Mouse (Mus musculus) liver, postnatal 0 days (tissue): ENCODE results near the gene Suv39h1. TPM values are rescaled to one million over a fixed set of nuclear protein-coding genes. Genes with fewer than 3 reads are reported as not detected.

ENCODE experiments used
- ATAC-seq: fragments of 200-750 bp; cut with Nextera tagmentation; 2 replicates; pipeline ENCODE4 v1.8.0; 2017; ENCODE audit warnings: mild to moderate bottlenecking, moderate library complexity
- DNase-seq: peaks from one replicate; pipeline ENCODE4 v3.0.0-alpha.2; 2016
- H3K27ac ChIP-seq: fragments of 300-500 bp; sonication (generic); 2 replicates; pipeline ENCODE4 v1.5.1; 2014; ENCODE audit warnings: antibody characterized with exemption, moderate library complexity, mild to moderate bottlenecking, low read depth
- H3K27me3 ChIP-seq: fragments of 300-500 bp; sonication (generic); 2 replicates; pipeline ENCODE4 v1.6.1; 2014; ENCODE audit warnings: low read length, control low read depth, mixed read lengths; ENCODE audit not compliant: insufficient read depth
- H3K36me3 ChIP-seq: fragments of 300-500 bp; sonication (generic); replicated peaks from 2 replicates; pipeline ENCODE4 v1.6.1; 2014; ENCODE audit warnings: mild to moderate bottlenecking, control low read depth, low read length, moderate library complexity, mixed read lengths; ENCODE audit not compliant: insufficient read depth
- H3K4me1 ChIP-seq: fragments of 300-500 bp; sonication (generic); 2 replicates; pipeline ENCODE4 v1.6.1; 2014; ENCODE audit warnings: antibody characterized with exemption, mild to moderate bottlenecking, control low read depth; ENCODE audit not compliant: insufficient read depth
- H3K4me2 ChIP-seq: fragments of 300-500 bp; sonication (generic); 2 replicates; pipeline ENCODE4 v1.6.1; 2014; ENCODE audit warnings: low read depth, mild to moderate bottlenecking, low read length, moderate library complexity, mixed read lengths
- H3K4me3 ChIP-seq: fragments of 300-500 bp; sonication (generic); 2 replicates; pipeline ENCODE4 v1.5.1; 2014; ENCODE audit warnings: low read depth, low read length
- H3K9ac ChIP-seq: fragments of 300-500 bp; sonication (generic); replicated peaks from 2 replicates; pipeline ENCODE4 v1.6.1; 2014; ENCODE audit warnings: mild to moderate bottlenecking, moderate library complexity
- H3K9me3 ChIP-seq: fragments of 300-500 bp; sonication (generic); 2 replicates; pipeline ENCODE4 v1.6.1; 2016; ENCODE audit warnings: mild to moderate bottlenecking, control low read depth, low read length, mixed read lengths
- CTCF ChIP-seq: sonication (generic); IDR thresholded peaks from 2 replicates; pipeline ENCODE4 v1.5.1; 2016; ENCODE audit warnings: antibody characterized with exemption, low read depth
- EP300 ChIP-seq: IDR thresholded peaks from 2 replicates; pipeline ENCODE4 v1.6.1; 2016; ENCODE audit warnings: antibody characterized with exemption, low read depth, mild to moderate bottlenecking
- whole genome bisulfite sequencing: fragments of 180-500 bp; shearing (Covaris S2); extraction: QIAGEN DNeasy Blood & Tissue Kit; methylation state at CpG from one replicate; pipeline ENCODE4 v1.1.7; 2014; ENCODE audit not compliant: insufficient replicate concordance; 5-methylcytosine and 5-hydroxymethylcytosine counted together
- polyA plus RNA-seq: library from polyadenylated mRNA; unstranded; fragments of >200 nt; fragmentation: Nextera tagmentation; extraction: Ambion mirVana; gene quantifications from 2 replicates; pipeline ENCODE4 v1.2.1, GENCODE M21; 2015

The Suv39h1 gene
- polyA plus RNA-seq, 1 experiment from 2014 or later: 15.8 TPM

DNA sequence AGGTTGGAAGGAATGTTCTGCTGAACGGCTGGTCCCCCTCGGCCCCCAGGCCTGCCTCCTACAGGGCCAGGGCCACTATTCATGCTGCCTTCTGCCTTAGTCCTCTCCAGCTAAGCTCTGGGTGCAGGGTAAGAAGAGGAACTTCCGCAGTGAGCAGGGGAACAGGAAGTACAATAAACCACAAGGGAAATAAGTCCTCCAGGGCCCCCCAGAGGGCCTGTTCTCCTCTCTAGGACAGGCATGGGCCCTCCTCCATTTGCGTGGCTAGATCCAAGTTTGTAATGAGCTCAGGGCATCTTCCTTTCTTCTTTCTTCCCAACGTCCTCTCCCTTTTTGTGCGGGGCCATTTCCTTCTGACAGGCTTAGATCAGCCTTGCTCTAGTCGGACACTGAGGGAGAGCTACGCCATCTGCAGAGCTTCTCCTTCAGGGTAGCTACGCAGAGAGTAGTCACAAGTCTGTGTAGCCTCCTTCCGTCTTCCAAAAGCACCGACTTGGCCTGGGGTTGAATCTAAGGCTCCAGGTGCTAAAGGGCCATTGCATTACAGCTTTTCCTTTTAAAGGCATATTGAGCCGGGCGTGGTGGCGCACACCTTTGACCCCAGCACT lies 15.9 kb upstream of the Suv39h1 start, which contains the start of gene Was:
TSS of gene Was (minus strand) at position 153 of the 608 bp plus-strand sequence.
- no peak for TF ChIP-seq EP300
- TF ChIP-seq CTCF: no peak
- H3K27ac ChIP-seq: peak within 1 kb of the TSS; percentile 81
- peak within 1 kb of the TSS; percentile 58 for H3K4me2 ChIP-seq
- H3K27me3 ChIP-seq: no peaks in the 10 kb centered on the region
- ATAC-seq: peak; percentile 83
- WGBS: 47% methylated on average over 14 of the region's 14 CpGs
- H3K9me3 ChIP-seq: no peaks in the 10 kb centered on the region
- H3K4me1 ChIP-seq: no peaks in the 10 kb centered on the region
- peak within 1 kb of the TSS; percentile 41 for H3K4me3 ChIP-seq
- H3K36me3 ChIP-seq: no peaks in the 10 kb centered on the region
- peak within 1 kb of the TSS; percentile 50 for H3K9ac ChIP-seq
- DNase-seq: peak; percentile 36

DNA sequence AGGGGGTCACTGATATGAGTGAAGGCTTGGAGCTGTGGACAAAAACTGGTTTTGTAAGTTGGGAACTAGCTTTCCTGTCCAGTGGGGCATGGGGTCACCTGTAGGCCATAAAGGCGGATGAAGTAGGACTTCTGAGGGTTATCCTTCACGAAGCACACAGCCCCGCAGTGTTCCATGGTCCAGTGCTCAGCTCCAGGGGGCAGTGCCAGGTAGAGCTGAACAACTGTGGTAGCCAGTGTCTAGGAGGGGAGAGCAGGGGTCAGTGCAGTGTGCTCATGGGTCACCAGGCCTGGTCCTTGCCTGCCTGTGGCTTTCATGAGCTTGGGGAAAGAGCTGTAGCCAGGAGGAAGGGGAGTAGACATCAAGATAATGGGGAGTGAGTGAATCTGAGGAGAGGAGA lies 15.2 kb upstream of the Suv39h1 start:
- H3K4me3 ChIP-seq: peak overlapping the region; percentile 41
- 55% methylated on average over 3 of the region's 3 CpGs for WGBS
- no peak for TF ChIP-seq EP300
- TF ChIP-seq CTCF: no peak

GRCm38 (mm10) chrX:8085611-8086010 lies 11.1 kb upstream of the Suv39h1 start:
- Histone ChIP-seq H3K4me3 (no peak overlapping the region), H3K9ac (no peak overlapping the region), H3K36me3 (no peaks in the 10 kb centered on the region), H3K27ac (no peak overlapping the region), H3K9me3 (no peaks in the 10 kb centered on the region), H3K27me3 (no peaks in the 10 kb centered on the region), H3K4me2 (no peak overlapping the region), H3K4me1 (no peaks in the 10 kb centered on the region)
- WGBS: 84% methylated on average over 7 of the region's 8 CpGs
- no peak for ATAC-seq
- no peak for DNase-seq
- no peak for TF ChIP-seq CTCF
- TF ChIP-seq EP300: no peak

More for the DNA sequence above, 15.2 kb upstream of the Suv39h1 start:
- no peak for ATAC-seq
- Histone ChIP-seq H3K4me2 (peak overlapping the region; percentile 58), H3K4me1 (no peaks in the 10 kb centered on the region), H3K36me3 (no peaks in the 10 kb centered on the region), H3K27me3 (no peaks in the 10 kb centered on the region), H3K9me3 (no peaks in the 10 kb centered on the region), H3K27ac (peak overlapping the region; percentile 81), H3K9ac (peak overlapping the region; percentile 50)
- DNase-seq: no peak

DNA sequence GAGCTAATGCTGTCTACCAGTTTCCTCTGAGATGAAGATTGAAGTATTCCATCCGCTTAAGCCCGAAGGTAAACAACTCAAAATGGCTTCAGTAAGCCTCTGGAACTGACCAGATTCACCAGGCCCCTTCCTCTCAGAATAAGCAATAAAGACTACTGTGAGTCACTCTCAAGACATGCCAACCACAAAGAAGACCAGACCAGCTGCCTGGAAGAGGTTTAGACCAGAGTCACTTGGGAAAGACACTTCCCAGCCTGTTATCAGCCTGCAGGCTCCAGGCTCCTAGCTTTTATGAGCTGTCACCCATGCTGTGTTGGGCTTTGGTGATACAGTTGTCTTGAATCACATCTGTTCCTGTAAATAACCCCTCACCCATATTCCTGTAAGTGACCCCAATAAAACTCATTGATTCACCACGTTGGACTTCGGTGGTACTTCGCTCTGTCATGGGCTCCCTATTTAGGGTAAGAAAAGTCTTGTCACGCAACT lies 10.3 kb upstream of the Suv39h1 start:
- no peak for DNase-seq
- Histone ChIP-seq H3K27ac (no peak overlapping the region), H3K27me3 (no peaks in the 10 kb centered on the region), H3K9ac (no peak overlapping the region), H3K4me2 (no peak overlapping the region), H3K36me3 (no peaks in the 10 kb centered on the region), H3K4me3 (no peak overlapping the region), H3K4me1 (no peaks in the 10 kb centered on the region), H3K9me3 (no peaks in the 10 kb centered on the region)
- WGBS: 86% methylated on average over 6 of the region's 6 CpGs
- ATAC-seq: no peak
- no peak for TF ChIP-seq EP300
- TF ChIP-seq CTCF: no peak

DNA sequence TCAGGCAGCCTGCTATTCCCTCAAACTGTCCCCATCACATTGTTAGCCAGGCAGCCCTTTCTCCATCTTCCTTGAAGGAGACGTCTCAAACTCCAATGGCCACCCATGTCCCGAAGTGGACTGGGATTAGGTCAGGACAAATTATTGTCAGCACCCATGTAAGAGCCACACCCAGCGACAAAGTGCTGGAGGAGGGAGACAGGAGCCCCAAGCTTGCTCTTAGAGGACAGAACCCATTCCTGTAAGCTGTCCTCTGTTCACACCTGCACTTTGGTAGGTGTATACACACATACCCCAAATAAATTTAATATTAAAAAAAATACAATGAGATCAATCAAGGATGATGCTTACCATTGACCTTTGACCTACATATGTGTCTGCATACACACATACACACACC lies 544 bp upstream of the Suv39h1 start:
- 0 out of 2 replicates have a peak, but pooled peaks have one; percentile 1 for ATAC-seq

GRCm38 (mm10) chrX:8073881-8074429 lies 605 bp downstream of the Suv39h1 start:
- 14% methylated on average over 36 of the region's 64 CpGs for WGBS
- Histone ChIP-seq H3K27me3 (no peaks in the 10 kb centered on the region), H3K4me2 (peak overlapping the region; percentile 74), H3K9ac (peak overlapping the region; percentile 79), H3K9me3 (no peaks in the 10 kb centered on the region), H3K4me1 (no peaks in the 10 kb centered on the region), H3K27ac (peak overlapping the region; percentile 90), H3K4me3 (peak overlapping the region; percentile 75), H3K36me3 (peaks cover 8% of the 10 kb centered on the region; the same call in 1 of the 2 replicates)
- DNase-seq: peak; percentile 44
- ATAC-seq: no peak; the same call in 1 of the 2 replicates
- TF ChIP-seq EP300: no peak
- no peak for TF ChIP-seq CTCF

More for the DNA sequence above, 544 bp upstream of the Suv39h1 start:
- no peaks in the 10 kb centered on the region for H3K9me3 ChIP-seq
- peaks cover 6% of the 10 kb centered on the region; the same call in 1 of the 2 replicates for H3K36me3 ChIP-seq
- peak overlapping the region; percentile 48; the same call in 1 of the 2 replicates for H3K9ac ChIP-seq
- WGBS: 40% methylated on average over 3 of the region's 3 CpGs
- no peaks in the 10 kb centered on the region for H3K4me1 ChIP-seq
- TF ChIP-seq CTCF (no peak), EP300 (no peak)
- H3K4me3 ChIP-seq: peak overlapping the region; percentile 75
- peak overlapping the region; percentile 77 for H3K27ac ChIP-seq
- peak overlapping the region; percentile 75 for H3K4me2 ChIP-seq
- no peaks in the 10 kb centered on the region for H3K27me3 ChIP-seq
- DNase-seq: no peak
